Mouse (Mus musculus): Measurements from ENCODE around the gene Hoxa6.

DNA sequence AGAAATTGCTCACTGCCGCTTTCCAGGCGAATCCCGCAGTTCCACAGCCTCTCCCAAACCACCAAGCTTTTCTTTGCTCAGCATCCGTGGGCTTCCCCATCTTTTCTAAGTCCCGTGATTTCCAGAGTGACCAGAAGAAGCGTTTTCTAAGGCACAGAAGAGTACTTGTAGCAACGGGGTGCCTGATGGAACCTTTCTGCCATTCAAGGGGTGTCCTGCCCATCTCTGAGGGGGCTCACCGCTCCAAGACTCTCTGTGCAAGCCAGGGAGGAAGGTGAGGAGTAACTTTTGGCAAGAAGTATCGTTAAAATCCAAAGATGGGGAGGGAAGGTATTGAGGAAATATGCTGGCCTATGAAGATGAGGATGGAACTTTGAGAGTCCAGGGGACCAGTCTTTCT, 30.7 kb downstream of the Hoxa6 start:
- TF ChIP-seq CTCF (conservative IDR thresholded peaks at IDR 0.05; ENCODE audit: low read length) = no peak
- TF ChIP-seq POU5F1 (IDR thresholded peaks at IDR 0.05; ENCODE audit: borderline replicate concordance, low read length) = no peak
- TF ChIP-seq NANOG (IDR thresholded peaks at IDR 0.05; ENCODE audit: borderline replicate concordance, low read length) = no peak
